Mouse (Mus musculus): ENCODE measurements at regions not wholly inside any gene's neighbourhood (a gene's known extent, or its start where the extent isn't known, plus 50 kb on each side); places are given as distances from the start of the nearest gene placed in this dataset.
"Not testable (repeated sequence)": the region's sequence is repeated elsewhere in the genome, so short reads cannot be mapped to it uniquely, and the experiment has no call there.

- TF ChIP-seq CTCF (IDR thresholded peaks at IDR 0.05; ENCODE audit: borderline replicate concordance, insufficient read depth, low read depth, low read length) (no peak), POLR2A (IDR thresholded peaks at IDR 0.05; ENCODE audit: borderline replicate concordance, insufficient read depth, low read length) (peak; percentile 46; the same call in 1 of the 2 replicates)
- Histone ChIP-seq H3K4me1 (ENCODE audit: control insufficient read depth, insufficient read depth, low read length) (peaks cover 3% of the 10 kb centered on the region; the same call in 1 of the 2 replicates), H3K27ac (ENCODE audit: insufficient read depth, low read length) (peak overlapping the region; percentile 29; the same call in 1 of the 2 replicates), H3K4me3 (replicated peaks; ENCODE audit: insufficient read depth, low read depth, low read length) (peak overlapping the region; percentile 37), H3K27me3 (ENCODE audit: control insufficient read depth, insufficient read depth, low read length) (no peaks in the 10 kb centered on the region)
- DNase-seq, result peak; percentile 54 to 71
- WGBS, result 16% methylated on average over 18 of the region's 18 CpGs
Measured at GRCm38 (mm10) chr7:92984701-92985682, 94.7 kb upstream of the Fam181b start.

GRCm38 (mm10) chr7:92985683-92986070 is 94.0 kb upstream of the Fam181b start:
- H3K4me3 ChIP-seq (replicated peaks; ENCODE audit: insufficient read depth, low read depth, low read length), result no peak overlapping the region
- no peaks in the 10 kb centered on the region for H3K27me3 ChIP-seq (ENCODE audit: control insufficient read depth, insufficient read depth, low read length)
- DNase-seq, result no peak
- H3K27ac ChIP-seq (ENCODE audit: insufficient read depth, low read length), result no peak overlapping the region
- TF ChIP-seq POLR2A (IDR thresholded peaks at IDR 0.05; ENCODE audit: borderline replicate concordance, insufficient read depth, low read length), result no peak
- TF ChIP-seq CTCF (IDR thresholded peaks at IDR 0.05; ENCODE audit: borderline replicate concordance, insufficient read depth, low read depth, low read length), result no peak
- 43% methylated on average over 2 of the region's 2 CpGs for WGBS
- peaks cover 3% of the 10 kb centered on the region; the same call in 1 of the 2 replicates for H3K4me1 ChIP-seq (ENCODE audit: control insufficient read depth, insufficient read depth, low read length)

GRCm38 (mm10) chr7:92998886-92999285 is 80.8 kb upstream of the Fam181b start:
- H3K4me3 ChIP-seq (replicated peaks; ENCODE audit: insufficient read depth, low read depth, low read length), result no peak overlapping the region
- no peak overlapping the region for H3K27ac ChIP-seq (ENCODE audit: insufficient read depth, low read length)
- no peak for DNase-seq
- WGBS, result 82% methylated on average over 3 of the region's 3 CpGs
- no peaks in the 10 kb centered on the region for H3K27me3 ChIP-seq (ENCODE audit: control insufficient read depth, insufficient read depth, low read length)
- TF ChIP-seq POLR2A (IDR thresholded peaks at IDR 0.05; ENCODE audit: borderline replicate concordance, insufficient read depth, low read length) (no peak), CTCF (IDR thresholded peaks at IDR 0.05; ENCODE audit: borderline replicate concordance, insufficient read depth, low read depth, low read length) (no peak)
- no peaks in the 10 kb centered on the region for H3K4me1 ChIP-seq (ENCODE audit: control insufficient read depth, insufficient read depth, low read length)

GRCm38 (mm10) chr7:93006694-93007231 is 72.9 kb upstream of the Fam181b start:
- H3K27ac ChIP-seq (ENCODE audit: insufficient read depth, low read length); H3K27me3 ChIP-seq (ENCODE audit: control insufficient read depth, insufficient read depth, low read length); H3K4me1 ChIP-seq (ENCODE audit: control insufficient read depth, insufficient read depth, low read length); H3K4me3 ChIP-seq (replicated peaks; ENCODE audit: insufficient read depth, low read depth, low read length): not testable (repeated sequence)
- peak; percentile 30 to 47 for DNase-seq
- WGBS, result 22% methylated on average over 5 of the region's 5 CpGs

- Histone ChIP-seq H3K27ac (ENCODE audit: insufficient read depth, low read length) (no peak overlapping the region), H3K4me3 (replicated peaks; ENCODE audit: insufficient read depth, low read depth, low read length) (no peak overlapping the region), H3K27me3 (ENCODE audit: control insufficient read depth, insufficient read depth, low read length) (no peaks in the 10 kb centered on the region), H3K4me1 (ENCODE audit: control insufficient read depth, insufficient read depth, low read length) (no peaks in the 10 kb centered on the region)
- TF ChIP-seq POLR2A (IDR thresholded peaks at IDR 0.05; ENCODE audit: borderline replicate concordance, insufficient read depth, low read length) (no peak), CTCF (IDR thresholded peaks at IDR 0.05; ENCODE audit: borderline replicate concordance, insufficient read depth, low read depth, low read length) (no peak)
- DNase-seq, result no peak
- 32% methylated on average over 4 of the region's 4 CpGs for WGBS
Measured at GRCm38 (mm10) chr7:93007721-93008120, 71.9 kb upstream of the Fam181b start.

GRCm38 (mm10) chr7:93019390-93019789 is 60.3 kb upstream of the Fam181b start:
- H3K27ac ChIP-seq (ENCODE audit: insufficient read depth, low read length), result no peak overlapping the region
- no peaks in the 10 kb centered on the region for H3K4me1 ChIP-seq (ENCODE audit: control insufficient read depth, insufficient read depth, low read length)
- H3K4me3 ChIP-seq (replicated peaks; ENCODE audit: insufficient read depth, low read depth, low read length), result no peak overlapping the region
- H3K27me3 ChIP-seq (ENCODE audit: control insufficient read depth, insufficient read depth, low read length), result no peaks in the 10 kb centered on the region
- TF ChIP-seq CTCF (IDR thresholded peaks at IDR 0.05; ENCODE audit: borderline replicate concordance, insufficient read depth, low read depth, low read length) (no peak), POLR2A (IDR thresholded peaks at IDR 0.05; ENCODE audit: borderline replicate concordance, insufficient read depth, low read length) (no peak)
- DNase-seq, result no peak
- WGBS, result 88% methylated on average over 1 of the region's 1 CpGs

GRCm38 (mm10) chr7:93023489-93024130 is 56.1 kb upstream of the Fam181b start:
- DNase-seq, result no peak
- no peak overlapping the region for H3K4me3 ChIP-seq (replicated peaks; ENCODE audit: insufficient read depth, low read depth, low read length)
- H3K27me3 ChIP-seq (ENCODE audit: control insufficient read depth, insufficient read depth, low read length), result no peaks in the 10 kb centered on the region
- 81% methylated on average over 5 of the region's 5 CpGs for WGBS
- no peak overlapping the region for H3K27ac ChIP-seq (ENCODE audit: insufficient read depth, low read length)
- no peaks in the 10 kb centered on the region for H3K4me1 ChIP-seq (ENCODE audit: control insufficient read depth, insufficient read depth, low read length)
- TF ChIP-seq CTCF (IDR thresholded peaks at IDR 0.05; ENCODE audit: borderline replicate concordance, insufficient read depth, low read depth, low read length) (no peak), POLR2A (IDR thresholded peaks at IDR 0.05; ENCODE audit: borderline replicate concordance, insufficient read depth, low read length) (no peak)
